Mouse (Mus musculus): ENCODE measurements around the gene Lrrc74a. TPM values are rescaled to one million over a fixed set of nuclear protein-coding genes. Genes with fewer than 3 reads are reported as not detected.

Lrrc74a gene
- polyA plus RNA-seq, 1 experiment from 2014 or later: not detected

DNA sequence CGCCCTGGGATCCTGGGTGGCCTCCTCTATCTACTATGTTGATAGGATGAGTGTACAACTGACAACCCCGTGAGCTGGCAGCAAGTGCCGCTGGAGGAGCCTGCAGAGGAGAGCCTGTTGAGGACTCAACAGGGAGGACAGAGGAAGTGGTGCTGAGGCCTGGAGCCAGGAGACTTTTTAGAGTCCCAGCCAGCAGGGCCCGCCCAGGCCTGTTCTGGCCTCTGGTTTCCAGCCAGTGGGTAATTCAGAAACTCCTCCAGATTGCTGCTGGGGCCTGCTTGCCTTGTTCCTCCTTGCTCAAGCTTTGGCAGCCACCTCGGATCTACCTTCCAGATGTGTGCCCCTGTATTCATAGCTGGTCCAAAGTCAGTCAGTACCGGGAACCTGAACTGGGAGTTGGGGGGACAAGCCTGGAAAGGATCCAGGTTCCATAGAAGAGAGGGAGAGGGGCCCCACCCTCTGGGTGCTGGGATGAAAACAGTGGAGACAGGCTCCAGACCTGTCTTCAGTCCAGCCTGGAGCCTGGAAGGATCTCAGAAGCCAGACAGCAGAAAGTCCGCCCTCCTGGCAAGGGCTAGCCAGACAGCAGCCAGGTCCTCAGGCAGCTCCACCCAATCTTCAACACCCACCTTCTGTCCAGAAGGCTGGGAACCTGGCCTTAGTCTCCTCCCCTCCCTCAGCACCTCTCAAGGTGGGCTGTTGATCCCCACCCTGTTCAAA, 41.6 kb downstream of the Lrrc74a start:
- peak; percentile 61 for ATAC-seq
- H3K9ac ChIP-seq: no peak overlapping the region
- no peaks in the 10 kb centered on the region for H3K27me3 ChIP-seq (replicated peaks)
- peaks cover 3% of the 10 kb centered on the region; the same call in 1 of the 2 replicates for H3K4me1 ChIP-seq (replicated peaks)
- H3K9me3 ChIP-seq: no peaks in the 10 kb centered on the region
- no peaks in the 10 kb centered on the region for H3K36me3 ChIP-seq
- H3K4me3 ChIP-seq (replicated peaks): no peak overlapping the region
- H3K27ac ChIP-seq: peak overlapping the region; percentile 67
- WGBS: 59% methylated on average over 7 of the region's 7 CpGs
- no peak overlapping the region for H3K4me2 ChIP-seq (replicated peaks)

DNA sequence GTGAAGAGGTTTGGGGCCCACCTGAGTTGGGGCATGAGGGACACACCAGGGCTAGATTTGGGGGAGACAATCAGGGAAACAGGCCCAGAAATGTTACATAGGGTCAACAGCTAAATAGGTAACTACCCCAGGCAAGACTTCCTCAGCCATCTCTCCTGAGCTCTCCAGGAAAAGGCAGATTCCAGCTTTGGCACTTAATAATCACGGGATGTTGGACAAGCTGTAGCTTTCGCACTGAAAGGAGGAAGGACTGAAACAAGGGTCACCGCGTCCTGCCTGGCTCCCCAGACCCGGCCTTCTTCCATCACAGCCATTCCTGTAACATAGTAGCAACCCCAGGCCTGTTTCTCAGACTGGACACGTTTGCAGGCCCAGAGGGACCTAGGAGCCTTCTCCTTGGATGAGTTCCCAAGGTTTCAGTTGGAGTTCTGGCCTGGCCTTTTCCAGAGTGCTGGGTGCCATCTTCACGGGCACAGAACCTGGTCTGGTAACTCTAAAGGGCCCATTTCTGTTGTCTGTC, 42.2 kb downstream of the Lrrc74a start:
- Histone ChIP-seq H3K9ac (no peak overlapping the region), H3K4me3 (replicated peaks) (no peak overlapping the region), H3K36me3 (no peaks in the 10 kb centered on the region), H3K27ac (peak overlapping the region; percentile 67), H3K4me1 (replicated peaks) (peaks cover 3% of the 10 kb centered on the region; the same call in 1 of the 2 replicates), H3K27me3 (replicated peaks) (no peaks in the 10 kb centered on the region), H3K4me2 (replicated peaks) (no peak overlapping the region), H3K9me3 (no peaks in the 10 kb centered on the region)
- 82% methylated on average over 7 of the region's 7 CpGs for WGBS
- no peak for ATAC-seq

GRCm38 (mm10) chr12:86778531-86778930, 44.4 kb downstream of the Lrrc74a start:
- Histone ChIP-seq H3K27me3 (replicated peaks) (no peaks in the 10 kb centered on the region), H3K4me3 (replicated peaks) (no peak overlapping the region), H3K4me2 (replicated peaks) (no peak overlapping the region), H3K36me3 (no peaks in the 10 kb centered on the region), H3K9me3 (no peaks in the 10 kb centered on the region), H3K4me1 (replicated peaks) (no peaks in the 10 kb centered on the region; the same call in 1 of the 2 replicates), H3K9ac (no peak overlapping the region), H3K27ac (no peak overlapping the region)
- 90% methylated on average over 4 of the region's 4 CpGs for WGBS
- ATAC-seq: no peak

DNA sequence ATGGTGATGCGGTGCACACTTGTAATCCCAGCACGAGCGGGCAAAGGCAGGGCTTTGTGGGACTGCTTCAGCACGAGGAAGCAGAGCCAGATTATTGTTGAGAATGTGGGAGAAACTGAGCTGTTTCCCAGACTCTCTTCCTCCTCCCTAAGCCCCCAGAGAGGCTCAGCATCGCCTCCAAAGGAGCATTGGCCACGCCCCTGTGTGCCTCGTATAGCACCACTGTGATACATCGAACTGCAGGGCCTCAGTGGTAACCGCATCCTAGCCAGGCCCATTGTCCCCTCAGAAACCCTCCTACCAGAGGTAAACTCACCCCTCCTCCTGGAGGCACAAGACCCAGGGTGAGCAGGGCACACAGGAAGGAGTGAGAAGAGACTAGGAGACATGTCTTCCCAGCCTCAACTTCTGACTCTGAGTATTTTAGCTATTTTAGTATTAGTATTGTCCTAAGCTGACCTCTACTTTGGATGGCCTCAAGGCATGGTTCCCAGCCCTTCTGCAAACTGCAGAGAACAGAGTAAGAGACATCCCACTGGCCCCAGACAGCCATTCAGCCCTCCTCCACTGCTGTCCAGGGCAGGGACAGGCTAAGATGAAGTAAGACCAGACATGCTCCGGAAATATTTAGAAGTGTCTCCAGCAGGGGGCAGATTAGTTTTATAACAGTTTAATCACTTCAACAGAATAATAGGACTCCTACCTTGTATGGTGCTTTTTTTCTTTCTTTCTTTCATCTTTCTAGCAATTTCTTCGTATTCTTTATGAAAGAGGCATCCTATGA, 45.2 kb downstream of the Lrrc74a start:
- Histone ChIP-seq H3K4me1 (replicated peaks) (no peaks in the 10 kb centered on the region; the same call in 1 of the 2 replicates), H3K27ac (no peak overlapping the region), H3K27me3 (replicated peaks) (no peaks in the 10 kb centered on the region), H3K9ac (no peak overlapping the region), H3K36me3 (no peaks in the 10 kb centered on the region), H3K9me3 (no peaks in the 10 kb centered on the region), H3K4me2 (replicated peaks) (no peak overlapping the region), H3K4me3 (replicated peaks) (no peak overlapping the region)
- 59% methylated on average over 11 of the region's 11 CpGs for WGBS
- ATAC-seq: no peak

DNA sequence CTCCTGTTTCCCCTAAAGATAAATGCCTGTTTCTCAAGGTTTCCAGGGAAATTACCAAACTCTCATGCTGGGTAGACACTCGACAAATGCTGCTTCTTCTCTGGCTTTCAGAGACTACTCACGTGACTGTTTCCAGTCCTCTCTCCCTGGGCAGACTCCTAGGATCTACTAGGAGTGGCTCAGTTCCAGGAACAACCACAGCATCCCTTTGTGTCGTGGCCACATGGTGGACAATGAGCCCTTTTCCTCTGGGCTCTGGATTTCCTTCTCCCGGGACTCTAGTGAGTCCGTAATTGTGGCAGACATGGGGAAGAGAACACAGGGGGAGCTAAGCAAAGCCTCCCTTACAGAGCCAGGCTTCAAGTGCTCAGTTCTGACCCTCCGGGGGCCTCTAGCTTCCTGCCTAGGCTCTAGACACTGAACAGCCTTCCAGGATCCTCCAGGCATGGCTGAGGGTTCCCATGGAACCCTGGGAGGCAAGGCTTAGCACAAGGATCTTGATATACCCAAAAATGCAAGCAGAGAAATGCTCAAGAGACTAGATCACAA, 47.6 kb downstream of the Lrrc74a start:
- H3K4me1 ChIP-seq (replicated peaks): no peaks in the 10 kb centered on the region; the same call in 1 of the 2 replicates
- H3K27me3 ChIP-seq (replicated peaks): no peaks in the 10 kb centered on the region
- 30% methylated on average over 6 of the region's 6 CpGs for WGBS
- no peaks in the 10 kb centered on the region for H3K36me3 ChIP-seq
- no peaks in the 10 kb centered on the region for H3K9me3 ChIP-seq
- ATAC-seq: peak; percentile 55
- 0 out of 2 replicates have a peak overlapping the region, but pooled peaks have one; percentile 2 for H3K27ac ChIP-seq
- H3K9ac ChIP-seq: no peak overlapping the region
- H3K4me2 ChIP-seq (replicated peaks): no peak overlapping the region
- H3K4me3 ChIP-seq (replicated peaks): no peak overlapping the region

- 69% methylated on average over 12 of the region's 12 CpGs for WGBS
- H3K27ac ChIP-seq: no peak overlapping the region
- H3K27me3 ChIP-seq (replicated peaks): no peaks in the 10 kb centered on the region
- H3K9me3 ChIP-seq: no peaks in the 10 kb centered on the region
- H3K4me2 ChIP-seq (replicated peaks): no peak overlapping the region
- H3K9ac ChIP-seq: no peak overlapping the region
- no peak overlapping the region for H3K4me3 ChIP-seq (replicated peaks)
- no peak for ATAC-seq
- peaks cover 6% of the 10 kb centered on the region; the same call in 1 of the 2 replicates for H3K4me1 ChIP-seq (replicated peaks)
- H3K36me3 ChIP-seq: no peaks in the 10 kb centered on the region
Observed at GRCm38 (mm10) chr12:86786149-86787019, 52.2 kb downstream of the Lrrc74a start.

DNA sequence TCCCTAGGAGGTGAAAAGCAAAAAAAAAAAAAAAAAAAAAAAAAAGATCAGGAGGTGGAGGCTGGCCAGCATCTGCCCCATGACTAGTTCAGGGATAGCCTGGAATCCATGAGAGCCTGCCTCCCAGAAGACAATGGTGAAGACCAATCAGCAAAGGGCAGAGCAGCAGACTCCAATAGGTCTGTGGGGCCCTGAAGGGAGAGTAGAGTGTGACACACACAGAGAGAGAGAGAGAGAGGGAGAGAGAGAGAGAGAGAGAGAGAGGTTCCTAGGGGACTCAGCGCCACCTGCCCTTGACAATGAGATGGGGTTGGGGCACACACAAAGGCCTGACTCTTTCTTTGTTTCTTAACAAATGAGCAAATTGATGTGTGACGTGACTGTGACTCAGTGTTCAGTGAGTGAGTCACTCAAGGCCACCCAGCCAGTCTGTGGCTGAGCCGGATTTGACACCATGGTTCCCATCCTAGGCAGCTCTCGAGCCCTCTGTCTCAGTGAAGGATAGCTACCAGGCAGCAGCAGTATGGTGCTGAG, 52.9 kb downstream of the Lrrc74a start:
- Histone ChIP-seq H3K9me3 (no peaks in the 10 kb centered on the region), H3K27ac (no peak overlapping the region), H3K36me3 (no peaks in the 10 kb centered on the region), H3K4me3 (replicated peaks) (no peak overlapping the region), H3K4me1 (replicated peaks) (peaks cover 6% of the 10 kb centered on the region; the same call in 1 of the 2 replicates), H3K9ac (no peak overlapping the region), H3K27me3 (replicated peaks) (no peaks in the 10 kb centered on the region), H3K4me2 (replicated peaks) (no peak overlapping the region)
- WGBS: 55% methylated on average over 4 of the region's 4 CpGs
- ATAC-seq: peak; percentile 43; the same call in 1 of the 2 replicates

DNA sequence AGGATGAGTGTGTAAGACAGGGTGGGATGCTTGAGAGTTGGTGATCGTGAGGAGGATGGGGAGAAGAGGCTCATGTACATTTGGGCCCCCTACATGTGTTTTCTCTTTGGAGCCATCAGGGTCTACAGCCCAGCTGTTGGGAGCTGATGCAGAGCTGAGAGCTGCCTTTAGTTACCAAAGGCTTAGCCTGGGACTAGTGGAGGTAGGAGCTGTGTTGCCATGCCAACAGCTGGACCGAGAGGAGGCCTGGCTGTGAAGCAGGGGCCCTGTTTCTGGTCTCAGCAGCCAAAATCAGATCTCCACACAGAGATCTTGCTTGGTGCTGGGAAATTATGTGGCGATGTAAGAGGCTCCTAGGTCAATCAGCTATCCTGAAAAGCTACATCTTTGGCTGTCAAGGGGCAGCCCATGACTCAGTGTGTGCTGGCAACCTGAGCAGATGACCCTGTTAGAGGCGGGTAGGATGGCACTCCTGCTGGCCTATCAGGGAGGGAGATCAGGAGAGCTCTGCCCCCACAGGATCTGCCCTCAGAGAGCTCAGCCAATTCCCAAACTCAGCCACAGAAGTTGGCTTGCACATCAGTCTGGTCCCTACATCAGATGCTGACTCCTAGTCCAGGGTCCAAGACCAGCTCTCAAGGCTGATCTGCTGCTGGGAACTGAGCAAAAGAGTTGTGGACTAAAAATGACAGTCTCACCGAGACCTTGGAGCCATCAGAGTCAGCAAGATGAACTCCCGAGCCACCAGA, 56.1 kb downstream of the Lrrc74a start:
- Histone ChIP-seq H3K36me3 (no peaks in the 10 kb centered on the region), H3K4me1 (replicated peaks) (peaks cover 15% of the 10 kb centered on the region), H3K9ac (no peak overlapping the region), H3K27me3 (replicated peaks) (no peaks in the 10 kb centered on the region), H3K4me3 (replicated peaks) (no peak overlapping the region), H3K4me2 (replicated peaks) (no peak overlapping the region), H3K9me3 (no peaks in the 10 kb centered on the region), H3K27ac (no peak overlapping the region)
- WGBS: 45% methylated on average over 6 of the region's 6 CpGs
- no peak for ATAC-seq

DNA sequence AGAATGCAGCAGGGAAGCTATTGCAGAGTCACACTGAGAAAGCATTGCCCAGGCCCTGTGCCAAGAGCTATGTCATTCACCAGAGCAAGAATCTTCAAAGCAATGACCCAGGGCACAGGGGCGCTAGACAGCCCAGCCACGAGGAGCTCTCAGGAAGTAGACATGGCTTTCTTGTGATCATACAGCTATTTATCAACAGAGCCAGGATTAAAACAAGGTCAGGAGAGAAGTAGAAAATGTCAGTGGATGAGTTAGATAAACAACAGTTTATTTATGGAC, 56.6 kb downstream of the Lrrc74a start:
- no peak for ATAC-seq
- no peak overlapping the region for H3K27ac ChIP-seq
- H3K9me3 ChIP-seq: no peaks in the 10 kb centered on the region
- H3K27me3 ChIP-seq (replicated peaks): no peaks in the 10 kb centered on the region
- peaks cover 15% of the 10 kb centered on the region for H3K4me1 ChIP-seq (replicated peaks)
- H3K9ac ChIP-seq: no peak overlapping the region
- H3K4me2 ChIP-seq (replicated peaks): no peak overlapping the region
- WGBS: 28% methylated on average over 2 of the region's 2 CpGs
- no peaks in the 10 kb centered on the region for H3K36me3 ChIP-seq
- H3K4me3 ChIP-seq (replicated peaks): no peak overlapping the region

DNA sequence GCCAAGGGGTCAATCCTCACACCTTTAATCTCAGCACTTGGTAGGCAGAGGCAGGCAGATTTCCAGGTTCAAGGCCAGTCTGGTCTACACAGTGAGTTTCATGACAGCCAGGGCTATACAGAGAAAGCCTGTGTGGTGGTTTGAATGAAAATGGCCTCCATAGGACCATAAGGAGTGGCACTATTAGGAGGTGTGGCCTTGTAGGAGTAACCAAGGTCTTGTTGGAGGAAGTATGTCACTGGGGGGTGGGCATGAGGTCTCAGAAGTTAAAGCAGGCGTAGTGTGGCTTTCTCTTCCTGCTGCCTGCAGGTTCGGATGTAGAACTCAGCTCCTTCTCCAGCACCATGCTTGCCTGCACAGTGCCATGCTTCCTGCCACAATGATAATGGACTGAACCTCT, 57.8 kb downstream of the Lrrc74a start:
- H3K4me3 ChIP-seq (replicated peaks): no peak overlapping the region
- 87% methylated on average over 2 of the region's 2 CpGs for WGBS
- H3K4me1 ChIP-seq (replicated peaks): peaks cover 15% of the 10 kb centered on the region
- no peak overlapping the region for H3K4me2 ChIP-seq (replicated peaks)
- no peak for ATAC-seq
- H3K9ac ChIP-seq: no peak overlapping the region
- H3K9me3 ChIP-seq: no peaks in the 10 kb centered on the region
- H3K27me3 ChIP-seq (replicated peaks): no peaks in the 10 kb centered on the region
- H3K36me3 ChIP-seq: no peaks in the 10 kb centered on the region
- H3K27ac ChIP-seq: no peak overlapping the region

DNA sequence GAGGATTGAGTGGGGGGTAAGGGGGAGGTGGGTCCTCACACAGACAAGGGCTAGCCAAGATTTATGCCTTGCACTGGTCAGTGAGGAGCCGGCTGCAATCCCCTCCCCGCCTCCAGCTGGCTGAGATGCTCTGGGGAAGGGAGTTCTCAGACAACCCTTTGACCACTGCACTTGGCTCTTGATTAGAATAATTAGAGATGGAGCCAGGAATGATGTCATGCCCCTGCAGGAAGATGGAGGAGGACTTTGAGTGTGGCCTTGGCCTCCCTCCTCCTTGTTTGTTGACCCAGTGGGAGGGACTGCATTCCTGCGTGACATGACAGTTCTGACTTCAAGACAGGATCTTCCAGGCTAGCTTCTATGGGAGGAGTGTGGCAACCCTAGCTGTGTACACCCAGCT, 59.7 kb downstream of the Lrrc74a start:
- H3K4me1 ChIP-seq (replicated peaks): peaks cover 15% of the 10 kb centered on the region
- no peaks in the 10 kb centered on the region for H3K9me3 ChIP-seq
- no peak overlapping the region for H3K4me2 ChIP-seq (replicated peaks)
- no peaks in the 10 kb centered on the region for H3K36me3 ChIP-seq
- H3K4me3 ChIP-seq (replicated peaks): no peak overlapping the region
- peak; percentile 36; the same call in 1 of the 2 replicates for ATAC-seq
- H3K27me3 ChIP-seq (replicated peaks): no peaks in the 10 kb centered on the region
- WGBS: 47% methylated on average over 3 of the region's 3 CpGs
- H3K27ac ChIP-seq: no peak overlapping the region
- H3K9ac ChIP-seq: no peak overlapping the region
